Mouse (Mus musculus): ENCODE measurements at regions not wholly inside any gene's neighbourhood (a gene's known extent, or its start where the extent isn't known, plus 50 kb on each side); places are given as distances from the start of the nearest gene placed in this dataset.

GRCm38 (mm10) chr3:104343096-104343495 is 122.9 kb upstream of the Magi3 start:
- no peak for DNase-seq (ENCODE audit: extremely low read depth, low read depth)

DNA sequence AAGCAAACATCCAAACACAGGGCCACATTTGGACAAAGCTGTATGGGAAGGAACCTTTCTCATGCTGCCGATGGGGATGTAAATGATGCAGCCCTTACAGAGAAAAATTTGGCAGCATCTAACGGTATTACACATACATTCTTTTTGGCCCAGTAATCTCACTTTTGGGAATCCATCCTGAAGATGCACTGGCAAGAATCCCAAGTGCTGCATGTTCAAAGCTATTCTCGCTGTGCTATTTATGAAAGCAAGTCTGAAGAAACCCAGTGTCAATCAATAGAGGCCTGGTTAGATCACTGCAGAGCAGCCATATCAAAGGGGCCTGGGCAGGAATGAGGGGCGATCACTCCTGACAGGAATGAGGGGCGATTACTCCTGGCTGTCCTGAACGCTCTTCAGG is 122.0 kb upstream of the Magi3 start:
- DNase-seq (ENCODE audit: extremely low read depth, low read depth) = no peak

- peak; percentile 34 for DNase-seq (ENCODE audit: extremely low read depth, low read depth)
Observed at GRCm38 (mm10) chr3:104340331-104340730, 120.2 kb upstream of the Magi3 start.

DNA sequence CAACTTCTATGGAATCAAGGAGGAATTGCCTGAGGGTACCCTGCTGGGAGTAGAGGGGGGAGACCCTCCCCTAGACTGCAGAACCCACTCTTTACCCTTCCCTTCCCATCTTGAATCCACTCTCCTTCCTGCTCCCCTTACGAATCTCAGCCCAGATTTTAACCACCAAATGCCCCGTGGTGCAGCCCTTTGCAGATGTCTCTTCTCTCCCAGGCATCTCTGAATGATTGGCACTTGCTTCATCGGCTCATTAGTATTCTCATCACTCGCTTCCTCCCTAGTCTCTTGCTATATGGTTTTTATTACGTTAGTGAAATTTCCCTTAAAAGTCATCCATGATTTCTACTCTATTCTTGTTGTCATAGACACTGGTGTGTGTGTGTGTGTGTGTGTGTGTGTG is 116.7 kb upstream of the Magi3 start:
- no peak for DNase-seq (ENCODE audit: extremely low read depth, low read depth)

- no peak for DNase-seq (ENCODE audit: extremely low read depth, low read depth)
Observed at GRCm38 (mm10) chr3:104336308-104336707, 116.1 kb upstream of the Magi3 start.

DNA sequence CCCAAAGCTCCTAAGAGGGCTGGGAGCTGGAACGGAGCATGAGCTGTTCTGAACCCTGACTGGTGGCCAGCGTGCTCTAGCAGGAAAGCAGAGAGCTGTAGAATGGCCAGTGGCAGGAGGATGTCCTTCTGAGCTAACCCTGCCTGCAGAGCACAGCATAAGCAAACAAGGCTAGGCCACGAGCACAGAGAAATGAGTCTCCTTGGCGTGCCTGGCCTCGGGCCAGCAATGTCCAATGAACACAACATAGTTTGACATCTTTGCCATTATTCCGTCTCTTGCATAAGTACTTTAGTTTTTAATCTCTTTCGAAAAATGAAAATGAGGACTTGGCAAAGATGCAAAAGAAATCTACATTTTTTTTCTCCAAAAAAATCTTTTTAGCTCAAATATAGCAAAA is 114.6 kb upstream of the Magi3 start:
- DNase-seq (ENCODE audit: extremely low read depth, low read depth) = no peak

- DNase-seq (ENCODE audit: extremely low read depth, low read depth) = no peak
Observed at GRCm38 (mm10) chr3:104333345-104333744, 113.2 kb upstream of the Magi3 start.

DNA sequence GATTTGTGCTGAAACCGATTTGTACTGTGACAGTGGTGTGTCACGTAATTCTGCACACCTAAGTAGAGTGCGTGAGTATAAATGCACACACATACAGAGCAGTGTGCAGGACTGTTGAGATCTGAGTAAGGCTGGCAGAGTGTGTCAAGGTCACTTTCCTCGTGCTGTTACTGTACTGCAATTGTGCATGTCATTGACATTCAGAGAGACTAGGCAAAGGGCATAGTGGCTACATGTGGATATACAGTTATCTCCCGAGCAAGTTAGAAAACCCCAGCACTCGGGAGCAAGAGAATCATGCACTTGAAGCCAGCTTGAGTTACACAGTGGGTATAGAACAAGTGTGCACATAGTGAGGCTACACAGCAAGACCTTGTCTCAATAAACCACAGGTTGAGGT is 110.5 kb upstream of the Magi3 start:
- no peak for DNase-seq (ENCODE audit: extremely low read depth, low read depth)

DNA sequence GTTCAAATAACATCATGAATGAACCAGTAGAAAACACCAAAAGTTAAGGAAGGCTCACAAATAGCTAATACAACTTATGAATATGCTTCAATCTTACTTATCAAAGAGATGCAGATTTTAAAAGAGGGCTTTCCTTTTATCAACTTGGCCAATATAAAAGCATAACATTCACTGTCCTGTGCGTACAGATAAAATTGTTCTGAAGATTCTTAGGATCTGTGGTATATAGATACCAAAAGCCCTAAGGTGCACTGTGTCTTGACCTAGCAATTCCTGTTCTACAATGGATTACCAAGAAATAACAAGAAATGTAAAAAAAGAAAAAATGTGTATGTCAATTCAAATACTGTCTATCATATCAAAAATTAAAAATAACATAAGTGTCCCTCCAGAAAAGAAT is 107.7 kb upstream of the Magi3 start:
- DNase-seq (ENCODE audit: extremely low read depth, low read depth) = no peak

DNA sequence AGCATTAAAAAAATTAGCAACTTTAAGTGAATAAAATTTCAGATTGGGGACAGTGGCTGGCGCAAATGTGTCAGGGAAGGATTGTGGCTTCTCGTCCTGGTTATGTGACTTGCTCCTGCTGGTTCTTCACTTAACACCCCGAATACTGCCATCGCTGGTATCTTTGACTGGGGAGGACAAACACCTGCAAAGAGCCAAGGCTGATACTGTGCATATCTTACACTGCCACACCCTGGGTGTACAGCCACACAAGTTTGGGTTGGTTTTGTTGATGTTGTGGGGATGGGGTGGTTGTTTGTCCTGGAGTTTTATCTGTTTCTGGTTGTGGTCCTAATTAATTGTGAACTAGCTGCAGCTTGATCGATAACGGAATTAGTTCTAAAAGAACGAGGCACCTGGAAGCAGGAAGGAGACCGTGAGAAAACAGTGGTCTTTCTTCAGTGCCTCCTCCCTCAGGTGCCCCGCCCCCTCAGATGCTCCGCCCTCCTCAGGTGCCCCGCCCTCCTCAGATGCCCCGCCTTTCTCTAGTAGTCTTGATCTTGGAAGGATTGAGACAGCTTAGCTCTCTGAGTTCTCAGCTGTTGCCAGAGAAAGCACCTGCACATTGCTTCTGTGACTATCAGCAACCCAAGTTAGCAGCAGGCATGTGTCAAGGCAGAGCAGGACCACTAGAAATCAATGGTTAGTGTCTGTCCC is 107.0 kb upstream of the Magi3 start:
- DNase-seq (ENCODE audit: extremely low read depth, low read depth) = no peak

DNA sequence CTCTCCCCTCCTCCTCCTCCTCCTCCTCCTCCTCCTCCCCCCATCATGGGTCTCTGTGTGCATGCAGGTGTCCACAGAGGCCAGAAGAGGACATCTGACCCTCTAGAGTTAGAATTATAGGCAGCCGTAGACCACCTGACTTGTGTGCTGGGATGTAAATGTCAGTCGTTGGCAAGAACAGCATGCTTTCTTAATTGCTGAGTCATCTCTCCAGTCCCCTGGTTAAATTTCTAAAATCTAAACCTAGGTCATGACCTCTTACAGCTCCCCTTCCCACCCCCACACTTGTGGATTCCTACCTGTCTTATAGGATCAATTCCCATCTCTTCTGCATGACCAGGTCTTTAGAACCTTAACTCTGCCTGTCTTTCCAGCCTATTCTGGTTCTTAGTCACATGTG is 102.4 kb upstream of the Magi3 start:
- no peak for DNase-seq (ENCODE audit: extremely low read depth, low read depth)

GRCm38 (mm10) chr3:104320404-104320803 is 100.2 kb upstream of the Magi3 start:
- no peak for DNase-seq (ENCODE audit: extremely low read depth, low read depth)

- DNase-seq (ENCODE audit: extremely low read depth, low read depth) = no peak
Observed at GRCm38 (mm10) chr3:104319377-104319776, 99.2 kb upstream of the Magi3 start.

DNA sequence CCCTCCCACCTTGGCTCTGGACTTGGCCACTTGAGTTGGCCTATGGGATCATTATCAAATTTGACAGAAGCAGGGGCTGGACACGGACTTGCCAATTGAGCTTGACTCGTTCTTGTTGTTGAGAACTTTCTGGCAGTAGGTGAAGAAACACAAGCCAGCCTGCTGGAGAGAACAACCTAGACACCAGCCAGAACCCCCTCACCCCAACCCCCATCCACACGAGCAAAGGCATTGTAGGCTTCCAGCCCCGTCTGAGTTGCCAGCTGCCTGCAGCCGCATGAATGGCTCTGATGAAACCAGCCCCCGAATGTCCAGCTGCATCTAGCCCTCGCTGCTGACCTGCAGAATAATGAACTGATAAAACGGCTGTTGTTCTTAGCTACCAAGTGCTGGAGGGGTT is 98.7 kb upstream of the Magi3 start:
- no peak for DNase-seq (ENCODE audit: extremely low read depth, low read depth)

GRCm38 (mm10) chr3:104317528-104317927 is 97.4 kb upstream of the Magi3 start:
- no peak for DNase-seq (ENCODE audit: extremely low read depth, low read depth)

DNA sequence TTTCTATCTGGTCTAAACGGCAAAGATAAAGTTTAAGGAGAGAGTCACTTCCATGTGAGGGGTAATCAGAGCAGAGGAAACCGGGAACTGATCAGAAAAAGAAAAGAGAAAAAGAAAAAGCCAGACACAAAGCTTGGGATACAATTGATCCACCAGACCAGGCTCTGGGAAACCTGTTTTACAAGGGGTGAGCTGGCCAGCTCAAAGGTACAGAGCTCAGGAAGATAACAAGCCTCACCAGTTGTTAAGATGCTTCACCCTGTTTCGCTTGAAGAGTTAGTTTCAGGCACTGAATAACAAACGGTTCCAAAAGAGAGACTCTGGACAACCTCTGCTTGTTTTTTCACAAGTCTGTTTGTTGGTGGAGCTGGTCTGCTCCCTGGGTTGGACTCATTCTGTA is 92.9 kb upstream of the Magi3 start:
- DNase-seq (ENCODE audit: extremely low read depth, low read depth) = no peak

DNA sequence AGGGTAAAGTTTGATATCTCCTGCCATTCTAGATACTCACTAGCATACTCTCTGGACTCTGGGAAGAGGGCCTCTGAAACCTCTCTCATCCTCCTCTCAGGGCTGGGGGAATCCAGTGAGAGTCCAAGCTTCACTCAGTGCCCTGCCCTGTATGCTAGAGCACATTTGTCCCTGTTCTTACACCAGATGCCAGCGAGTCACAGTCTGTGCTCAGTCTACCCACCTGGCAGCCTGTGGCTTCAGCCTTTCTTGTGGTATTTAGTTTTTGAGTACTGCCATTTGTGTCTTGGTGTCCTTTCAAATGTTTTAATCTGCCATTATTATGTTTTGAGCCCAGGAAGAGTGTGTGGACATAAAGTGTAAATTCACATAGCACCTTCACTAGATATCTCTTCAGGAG is 86.8 kb upstream of the Magi3 start:
- no peak for DNase-seq (ENCODE audit: extremely low read depth, low read depth)

DNA sequence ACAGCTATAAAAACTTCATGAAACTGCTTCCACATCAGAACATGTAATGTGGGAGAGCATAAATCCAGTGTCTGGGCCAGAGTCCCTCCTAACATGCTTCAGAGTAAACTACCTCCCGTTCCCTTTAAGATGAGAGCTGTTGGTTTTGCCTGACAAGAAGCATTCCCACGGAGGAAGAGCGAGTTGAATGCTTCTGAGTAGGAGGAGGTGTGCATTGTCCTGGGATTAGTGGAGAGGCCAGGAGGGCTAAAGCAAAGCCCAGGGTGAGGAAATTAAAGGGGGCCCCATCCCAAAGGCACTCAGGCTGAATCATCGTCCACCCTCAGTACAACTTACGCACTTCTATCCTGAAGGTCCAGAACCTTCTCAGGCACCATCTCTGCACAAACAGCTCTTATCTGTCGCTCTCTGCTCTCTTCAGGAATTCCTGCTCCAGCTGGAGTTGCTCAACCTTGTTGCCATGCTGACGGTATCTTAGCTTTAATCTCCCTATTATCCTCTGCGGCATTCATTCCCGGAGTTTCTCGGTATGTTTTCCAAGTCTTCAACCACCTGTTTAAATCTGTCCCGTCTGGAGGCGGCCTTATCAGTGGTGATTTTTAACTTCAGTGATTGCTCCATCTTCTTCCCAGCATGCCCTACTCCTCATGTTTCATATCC is 85.9 kb upstream of the Magi3 start:
- DNase-seq (ENCODE audit: extremely low read depth, low read depth) = no peak

DNA sequence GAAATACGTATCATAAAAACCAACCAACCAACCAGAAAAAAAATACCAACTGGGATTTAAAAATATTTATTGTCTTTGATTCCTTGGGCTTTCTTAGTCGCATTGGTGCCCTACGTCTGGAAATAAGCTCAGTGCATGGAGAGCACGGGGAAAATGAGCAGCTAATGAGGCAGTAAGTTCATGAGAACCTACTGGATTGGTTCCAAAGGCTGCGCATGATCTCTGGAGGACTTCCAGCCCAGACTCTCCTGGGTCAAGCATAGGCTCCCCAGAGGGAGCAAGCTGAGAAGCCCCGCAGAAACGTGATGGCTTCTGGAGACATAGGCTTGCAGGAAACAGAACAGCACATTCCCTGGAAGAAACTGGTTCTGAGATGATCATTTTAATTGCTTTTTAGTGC is 83.4 kb upstream of the Magi3 start:
- DNase-seq (ENCODE audit: extremely low read depth, low read depth) = no peak

DNA sequence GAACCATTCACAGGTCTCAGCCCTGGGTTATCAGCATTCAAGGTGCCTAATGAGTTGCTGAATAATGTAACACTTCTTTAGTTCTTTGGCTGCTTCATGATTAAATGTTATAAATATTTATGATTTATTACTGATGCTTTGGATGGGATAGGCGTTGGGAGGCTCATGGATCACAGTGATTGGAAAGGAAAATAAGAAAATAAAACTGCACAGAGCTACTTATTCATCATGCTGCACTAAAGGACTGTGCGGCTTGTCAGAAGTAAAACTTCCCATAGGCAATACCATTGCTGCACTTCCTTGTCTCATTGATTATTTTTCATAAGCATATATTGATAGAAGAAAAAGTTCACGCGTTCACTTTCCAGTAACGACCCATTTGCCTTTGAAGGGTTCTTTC is 80.0 kb upstream of the Magi3 start:
- no peak for DNase-seq (ENCODE audit: extremely low read depth, low read depth)

GRCm38 (mm10) chr3:104298878-104299277 is 78.7 kb upstream of the Magi3 start:
- no peak for DNase-seq (ENCODE audit: extremely low read depth, low read depth)

- DNase-seq (ENCODE audit: extremely low read depth, low read depth) = no peak
Observed at GRCm38 (mm10) chr3:104298409-104298808, 78.2 kb upstream of the Magi3 start.

GRCm38 (mm10) chr3:104297112-104297511 is 76.9 kb upstream of the Magi3 start:
- no peak for DNase-seq (ENCODE audit: extremely low read depth, low read depth)

Data from MEL-GATA-1-ER (cell line).